Mouse (Mus musculus) ES-E14 (cell line): ENCODE measurements around the gene Il11ra1.
"Not testable (repeated sequence)": the region's sequence is repeated elsewhere in the genome, so short reads cannot be mapped to it uniquely, and the experiment has no call there.

ENCODE experiments used
- CHD2 ChIP-seq: IDR thresholded peaks from 2 replicates; pipeline ENCODE4 v1.6.1; 2014; ENCODE audit warnings: mild to moderate bottlenecking, low read depth, low read length, inconsistent platforms
- MAFK ChIP-seq: IDR thresholded peaks from 2 replicates; pipeline ENCODE4 v1.6.1; 2014; ENCODE audit warnings: mild to moderate bottlenecking, low read depth, low read length, inconsistent platforms; ENCODE audit not compliant: insufficient read depth

- TF ChIP-seq CHD2, MAFK: not testable (repeated sequence)
Measured at GRCm38 (mm10) chr4:41690014-41690413, 9.8 kb upstream of the Il11ra1 start.
